Mouse (Mus musculus): Measurements from ENCODE around the gene Snrnp70. TPM values are rescaled to one million over a fixed set of nuclear protein-coding genes. Genes with fewer than 3 reads are reported as not detected.
"Not testable (repeated sequence)": the region's sequence is repeated elsewhere in the genome, so short reads cannot be mapped to it uniquely, and the experiment has no call there.

The Snrnp70 gene
- total and polyA plus RNA-seq, 3 experiments: 182 to 457 (median 197) TPM

DNA sequence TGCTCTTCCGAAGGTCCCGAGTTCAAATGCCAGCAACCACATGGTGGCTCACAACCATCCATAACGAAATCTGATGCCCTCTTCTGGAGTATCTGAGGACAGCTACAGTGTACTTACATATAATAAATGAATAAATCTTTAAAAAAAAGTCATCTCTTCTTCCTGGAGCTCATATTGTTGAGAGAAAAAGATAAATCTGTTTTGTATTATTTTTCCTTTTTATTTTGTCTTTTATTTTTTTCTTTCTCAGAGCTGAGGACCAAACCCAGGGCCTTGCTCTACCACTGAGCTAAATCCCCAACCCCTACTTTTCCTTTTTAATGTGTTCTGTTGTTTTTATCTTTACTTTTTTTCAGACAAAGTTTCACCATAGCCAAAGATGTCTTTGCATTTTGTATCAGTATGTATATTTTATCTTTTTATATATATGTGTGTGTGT, 814 bp upstream of the Snrnp70 start:
- peak overlapping the region; percentile 74; the same call in 1 of the 2 replicates for H3K27ac ChIP-seq (ENCODE audit: insufficient read depth, low read depth)

GRCm38 (mm10) chr7:45395129-45395541, 407 bp downstream of the Snrnp70 start:
- peak; percentile 93 for TF ChIP-seq ZNF384 (IDR thresholded peaks at IDR 0.05; ENCODE audit: low read depth, low read length)
- no peak for TF ChIP-seq KAT2A (IDR thresholded peaks at IDR 0.05; ENCODE audit: insufficient replicate concordance, low read length)
- no peak for TF ChIP-seq USF2 (conservative IDR thresholded peaks at IDR 0.05; ENCODE audit: low read depth, low read length)
- TF ChIP-seq SIN3A (IDR thresholded peaks at IDR 0.05; ENCODE audit: low read length): no peak
- no peaks in the 10 kb centered on the region for H3K27me3 ChIP-seq (replicated peaks)
- peaks cover 26 to 41% of the 10 kb centered on the region in 2 experiments for H3K36me3 ChIP-seq (replicated peaks in 1 of 2; ENCODE audit: control insufficient read depth in 1 of 2, insufficient read depth in 1 of 2, low read length in 1 of 2)
- dilution Hi-C loops (cut with MboI; ENCODE audit: extremely low pct_ligation_motif_present, extremely low pct_unique_long_range_greater_than_20kb, low sequenced_read_pairs): no loop called here
- peak overlapping the region; percentile 71 for H3K27ac ChIP-seq (ENCODE audit: insufficient read depth, low read depth)
- H3K9ac ChIP-seq (ENCODE audit: insufficient read depth, low read depth): peak overlapping the region; percentile 84
- H3K79me2 ChIP-seq (replicated peaks; ENCODE audit: control insufficient read depth, extremely low read depth, insufficient read depth, poor library complexity, severe bottlenecking): peaks cover 44% of the 10 kb centered on the region
- H3K4me2 ChIP-seq (ENCODE audit: insufficient read depth, low read depth, poor library complexity, severe bottlenecking): peak overlapping the region; percentile 87; the same call in 1 of the 2 replicates
- in situ Hi-C loops (cut with MboI; ENCODE audit: low pct_ligation_motif_present, low pct_unique_long_range_greater_than_20kb, low sequenced_read_pairs): loop anchor here (10.0 kb wide), 1 partner anchor 90 kb away; no protein-coding TSS in a partner anchor
- DNase-seq (ENCODE audit: extremely low read depth): no peak
- H3K9me3 ChIP-seq (replicated peaks; ENCODE audit: low read length): no peaks in the 10 kb centered on the region
- H3K4me3 ChIP-seq (replicated peaks in 1 of 3; ENCODE audit: low read depth in 2 of 3, low read length in 2 of 3, poor library complexity in 1 of 3): peak overlapping the region; percentile 78 to 97 (median 89)
- H3K4me1 ChIP-seq (ENCODE audit: control insufficient read depth in 1 of 2, insufficient read depth in 2 of 2): peaks cover 0 to 24% of the 10 kb centered on the region in 2 experiments; a peak in 2 of 4 replicates

More for the DNA sequence above, 814 bp upstream of the Snrnp70 start:
- peaks cover 0 to 24% of the 10 kb centered on the region in 2 experiments; a peak in 2 of 4 replicates for H3K4me1 ChIP-seq (ENCODE audit: control insufficient read depth in 1 of 2, insufficient read depth in 2 of 2)
- H3K36me3 ChIP-seq (replicated peaks in 1 of 2; ENCODE audit: control insufficient read depth in 1 of 2, insufficient read depth in 1 of 2, low read length in 1 of 2): peaks cover 19 to 32% of the 10 kb centered on the region in 2 experiments
- H3K9me3 ChIP-seq (replicated peaks; ENCODE audit: low read length); H3K27me3 ChIP-seq (replicated peaks); DNase-seq (ENCODE audit: extremely low read depth); H3K4me2 ChIP-seq (ENCODE audit: insufficient read depth, low read depth, poor library complexity, severe bottlenecking); dilution Hi-C loops (cut with MboI; ENCODE audit: extremely low pct_ligation_motif_present, extremely low pct_unique_long_range_greater_than_20kb, low sequenced_read_pairs): not testable (repeated sequence)
- peak overlapping the region; percentile 61 to 89 (median 64) for H3K4me3 ChIP-seq (replicated peaks in 1 of 3; ENCODE audit: low read depth in 2 of 3, low read length in 2 of 3, poor library complexity in 1 of 3)
- H3K9ac ChIP-seq (ENCODE audit: insufficient read depth, low read depth): peak overlapping the region; percentile 68
- TF ChIP-seq CTCF (conservative IDR thresholded peaks at IDR 0.05 in 1 of 2, IDR thresholded peaks at IDR 0.05 in 1 of 2; ENCODE audit: low read depth in 2 of 2, low read length in 2 of 2): peak in 1 of 2 experiments; percentile 30; a peak in 2 of 4 replicates
- peaks cover 39% of the 10 kb centered on the region for H3K79me2 ChIP-seq (replicated peaks; ENCODE audit: control insufficient read depth, extremely low read depth, insufficient read depth, poor library complexity, severe bottlenecking)
- in situ Hi-C loops (cut with MboI; ENCODE audit: low pct_ligation_motif_present, low pct_unique_long_range_greater_than_20kb, low sequenced_read_pairs): loop anchor here (10.0 kb wide), 1 partner anchor 92 kb away; no protein-coding TSS in a partner anchor

GRCm38 (mm10) chr7:45386077-45386476, 9.5 kb downstream of the Snrnp70 start:
- H3K4me1 ChIP-seq (ENCODE audit: control insufficient read depth in 1 of 2, insufficient read depth in 2 of 2): no peaks in the 10 kb centered on the region

More at GRCm38 (mm10) chr7:45386077-45386476, 9.5 kb downstream of the Snrnp70 start:
- H3K4me2 ChIP-seq (ENCODE audit: insufficient read depth, low read depth, poor library complexity, severe bottlenecking): no peak overlapping the region
- H3K9ac ChIP-seq (ENCODE audit: insufficient read depth, low read depth): no peak overlapping the region
- in situ Hi-C loops (cut with MboI; ENCODE audit: low pct_ligation_motif_present, low pct_unique_long_range_greater_than_20kb, low sequenced_read_pairs) (no loop called here), dilution Hi-C loops (cut with MboI; ENCODE audit: extremely low pct_ligation_motif_present, extremely low pct_unique_long_range_greater_than_20kb, low sequenced_read_pairs) (no loop called here)
- no peaks in the 10 kb centered on the region for H3K9me3 ChIP-seq (replicated peaks; ENCODE audit: low read length)
- TF ChIP-seq UBTF (IDR thresholded peaks at IDR 0.05; ENCODE audit: low read depth, low read length) (no peak), RAD21 (IDR thresholded peaks at IDR 0.05; ENCODE audit: low read depth, low read length) (no peak), MYC (IDR thresholded peaks at IDR 0.05; ENCODE audit: low read depth, low read length) (no peak), EP300 (IDR thresholded peaks at IDR 0.05; ENCODE audit: low read length) (no peak), SMC3 (IDR thresholded peaks at IDR 0.05; ENCODE audit: low read depth, low read length) (no peak), POLR2AphosphoS2 (IDR thresholded peaks at IDR 0.05; ENCODE audit: low read depth, low read length) (no peak), IRF4 (IDR thresholded peaks at IDR 0.05; ENCODE audit: low read depth, low read length) (no peak), E2F4 (IDR thresholded peaks at IDR 0.05; ENCODE audit: insufficient replicate concordance, low read depth, low read length) (no peak), KAT2A (IDR thresholded peaks at IDR 0.05; ENCODE audit: insufficient replicate concordance, low read length) (no peak), ZMIZ1 (IDR thresholded peaks at IDR 0.05; ENCODE audit: low read depth, low read length) (no peak), ZKSCAN1 (IDR thresholded peaks at IDR 0.05; ENCODE audit: borderline replicate concordance, low read depth, low read length) (no peak), MAX (IDR thresholded peaks at IDR 0.05; ENCODE audit: low read length) (no peak), CHD1 (IDR thresholded peaks at IDR 0.05; ENCODE audit: low read depth, low read length) (no peak), TCF12 (IDR thresholded peaks at IDR 0.05; ENCODE audit: low read depth, low read length) (no peak)
- H3K4me3 ChIP-seq (replicated peaks in 1 of 3; ENCODE audit: low read depth in 2 of 3, low read length in 2 of 3, poor library complexity in 1 of 3): no peak overlapping the region
- DNase-seq (ENCODE audit: extremely low read depth): no peak
- H3K36me3 ChIP-seq (replicated peaks in 1 of 2; ENCODE audit: control insufficient read depth in 1 of 2, insufficient read depth in 1 of 2, low read length in 1 of 2): peaks cover 86 to 97% of the 10 kb centered on the region in 2 experiments
- H3K79me2 ChIP-seq (replicated peaks; ENCODE audit: control insufficient read depth, extremely low read depth, insufficient read depth, poor library complexity, severe bottlenecking): peaks cover 47% of the 10 kb centered on the region
- no peaks in the 10 kb centered on the region for H3K27me3 ChIP-seq (replicated peaks)
- no peak overlapping the region for H3K27ac ChIP-seq (ENCODE audit: insufficient read depth, low read depth)
